Mouse (Mus musculus) hindbrain, embryonic 16.5 days (tissue): ENCODE measurements around the gene Zfr. TPM values are rescaled to one million over a fixed set of nuclear protein-coding genes. Genes with fewer than 3 reads are reported as not detected.
"Not testable (repeated sequence)": the region's sequence is repeated elsewhere in the genome, so short reads cannot be mapped to it uniquely, and the experiment has no call there.

Source experiments
- ATAC-seq: fragments of 200-750 bp; cut with Nextera tagmentation; 2 replicates; pipeline ENCODE4 v1.8.0; 2017; ENCODE audit warnings: moderate TSS enrichment, moderate library complexity
- H3K27ac ChIP-seq: fragments of 300-500 bp; sonication (generic); 2 replicates; pipeline ENCODE4 v1.5.1; 2014; ENCODE audit warnings: low read depth, mild to moderate bottlenecking, control low read depth, low read length, moderate library complexity
- H3K27me3 ChIP-seq: fragments of 300-500 bp; sonication (generic); replicated peaks from 2 replicates; pipeline ENCODE4 v1.6.1; 2014; ENCODE audit warnings: low read length; ENCODE audit not compliant: control insufficient read depth, insufficient read depth
- H3K36me3 ChIP-seq: fragments of 300-500 bp; sonication (generic); 2 replicates; pipeline ENCODE4 v1.6.1; 2014; ENCODE audit warnings: mild to moderate bottlenecking, low read length, moderate library complexity, mixed read lengths; ENCODE audit not compliant: control insufficient read depth, insufficient read depth
- H3K4me1 ChIP-seq: fragments of 300-500 bp; sonication (generic); 2 replicates; pipeline ENCODE4 v1.6.1; 2014; ENCODE audit warnings: low read depth, low read length; ENCODE audit not compliant: control insufficient read depth, insufficient read depth
- H3K4me2 ChIP-seq: fragments of 300-500 bp; sonication (generic); 2 replicates; pipeline ENCODE4 v1.6.1; 2014; ENCODE audit warnings: mild to moderate bottlenecking, low read length, control low read depth, moderate library complexity
- H3K4me3 ChIP-seq: fragments of 300-500 bp; sonication (generic); 2 replicates; pipeline ENCODE4 v1.5.1; 2014; ENCODE audit warnings: mild to moderate bottlenecking, low read length, control low read depth, moderate library complexity
- H3K9ac ChIP-seq: fragments of 300-500 bp; sonication (generic); 2 replicates; pipeline ENCODE4 v1.6.1; 2014; ENCODE audit warnings: low read depth, mild to moderate bottlenecking, control low read depth, low read length, moderate library complexity
- H3K9me3 ChIP-seq: fragments of 300-500 bp; sonication (generic); 2 replicates; pipeline ENCODE4 v1.6.1; 2014; ENCODE audit warnings: mild to moderate bottlenecking, low read length, moderate library complexity; ENCODE audit not compliant: control insufficient read depth
- WGBS: fragments of 180-500 bp; shearing (Covaris S2); extraction: QIAGEN DNeasy Blood & Tissue Kit; methylation state at CpG from one replicate; pipeline ENCODE4 v1.1.7; 2014; 5-methylcytosine and 5-hydroxymethylcytosine counted together
- polyA plus RNA-seq: library from polyadenylated mRNA; unstranded; fragments of >200 nt; fragmentation: Nextera tagmentation; extraction: Ambion mirVana; gene quantifications from 2 replicates; pipeline ENCODE4 v1.2.1, GENCODE M21; 2015

The Zfr gene
- polyA plus RNA-seq, 1 experiment from 2014 or later = 168 TPM

DNA sequence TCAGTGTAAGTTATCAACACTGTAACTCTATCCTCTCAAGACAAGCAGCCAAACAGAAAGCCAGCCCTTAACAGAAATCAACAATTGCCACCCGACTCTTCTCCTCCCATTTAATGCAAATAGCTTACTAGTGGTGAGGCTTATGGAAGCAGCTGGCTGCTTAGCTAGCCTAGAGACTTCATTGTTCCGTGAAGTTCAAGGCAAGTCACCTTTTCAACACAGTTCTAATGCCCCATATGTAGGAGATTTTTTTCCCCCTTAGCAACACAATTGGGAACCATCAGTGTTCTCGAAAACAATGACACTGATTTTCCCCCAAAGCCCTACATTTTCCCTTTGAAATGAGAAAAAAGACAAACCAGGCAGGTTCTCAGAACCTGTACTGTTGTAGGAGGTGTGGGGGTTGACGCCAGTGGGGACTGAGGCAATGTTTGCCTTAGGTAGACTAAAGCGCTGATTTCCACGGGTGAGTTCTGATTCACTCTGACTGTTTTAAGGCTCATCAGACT is 1.9 kb upstream of the Zfr start:
- Histone ChIP-seq H3K4me2 (no peak overlapping the region), H3K4me1 (peaks cover 10% of the 10 kb centered on the region), H3K9ac (no peak overlapping the region), H3K27ac (no peak overlapping the region), H3K27me3 (no peaks in the 10 kb centered on the region), H3K4me3 (no peak overlapping the region), H3K36me3 (no peaks in the 10 kb centered on the region), H3K9me3 (no peaks in the 10 kb centered on the region)
- WGBS = 25% methylated on average over 6 of the region's 6 CpGs
- no peak for ATAC-seq

DNA sequence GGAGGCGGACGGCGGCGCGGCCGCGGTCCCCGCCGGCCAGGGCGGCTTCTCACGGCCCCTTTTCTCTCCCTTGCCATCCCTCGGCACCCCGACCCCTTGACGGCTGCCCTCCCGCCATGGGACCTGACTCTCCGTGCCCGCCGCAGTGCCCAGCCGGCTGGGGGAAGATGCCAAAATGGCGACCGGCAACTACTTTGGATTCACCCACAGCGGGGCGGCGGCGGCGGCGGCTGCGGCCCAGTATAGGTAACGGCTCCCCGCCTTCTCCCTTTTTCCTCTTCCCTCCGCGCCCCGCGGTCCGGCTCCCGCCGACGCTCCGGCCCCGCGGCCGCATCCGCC is 431 bp downstream of the Zfr start:
- Histone ChIP-seq H3K9me3 (no peaks in the 10 kb centered on the region), H3K27me3 (no peaks in the 10 kb centered on the region), H3K27ac (peak overlapping the region; percentile 95), H3K36me3 (no peaks in the 10 kb centered on the region), H3K9ac (peak overlapping the region; percentile 98), H3K4me1 (peaks cover 11% of the 10 kb centered on the region), H3K4me2 (peak overlapping the region; percentile 89), H3K4me3 (peak overlapping the region; percentile 99)
- 1% methylated on average over 24 of the region's 43 CpGs for WGBS
- no peak for ATAC-seq

DNA sequence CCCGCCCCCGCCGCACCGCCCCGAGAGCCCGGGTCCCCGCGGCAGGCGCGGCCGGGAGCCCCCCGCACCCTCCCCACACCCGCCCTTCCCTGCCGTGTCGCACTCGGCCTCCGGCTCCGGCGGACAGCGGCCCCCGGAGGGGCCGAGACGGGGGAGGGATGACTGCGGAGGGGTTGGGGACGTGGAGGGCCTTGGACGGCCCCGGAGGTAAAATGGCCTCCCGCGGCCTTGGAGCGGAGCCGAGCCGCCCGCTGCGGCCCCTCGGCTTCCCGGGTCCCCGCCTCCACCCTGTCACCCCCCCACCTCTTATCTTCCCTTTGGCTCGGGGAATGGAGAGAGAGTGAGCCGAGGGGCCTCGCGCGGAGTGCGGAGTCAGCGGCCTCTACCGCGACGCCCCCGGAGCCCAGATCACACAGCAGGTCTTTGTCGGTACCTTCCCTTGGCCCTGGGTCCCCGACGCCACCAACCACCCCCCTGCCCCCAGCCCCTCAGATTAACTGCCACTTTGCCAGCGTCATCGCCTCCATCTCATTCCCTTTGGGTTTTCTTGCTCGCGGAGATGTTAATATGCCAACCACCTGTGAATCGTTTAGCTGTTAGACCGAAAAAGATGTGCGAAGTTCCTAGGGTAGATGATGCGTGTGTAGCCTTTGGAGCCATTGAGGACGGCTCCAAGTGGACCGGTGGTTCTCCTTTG is 949 bp downstream of the Zfr start:
- ATAC-seq = peak; percentile 37
- Histone ChIP-seq H3K27ac (peak overlapping the region; percentile 95), H3K36me3 (no peaks in the 10 kb centered on the region), H3K9ac (peak overlapping the region; percentile 98), H3K4me1 (peaks cover 11% of the 10 kb centered on the region), H3K4me3 (peak overlapping the region; percentile 99), H3K9me3 (no peaks in the 10 kb centered on the region), H3K4me2 (peak overlapping the region; percentile 89), H3K27me3 (no peaks in the 10 kb centered on the region)
- WGBS = 0% methylated on average over 34 of the region's 61 CpGs

GRCm38 (mm10) chr15:12119129-12119466 is 1.5 kb downstream of the Zfr start:
- Histone ChIP-seq H3K27ac (peak overlapping the region; percentile 95), H3K4me1 (peaks cover 11% of the 10 kb centered on the region), H3K4me3 (peak overlapping the region; percentile 99), H3K9me3 (no peaks in the 10 kb centered on the region), H3K9ac (peak overlapping the region; percentile 98), H3K4me2 (peak overlapping the region; percentile 89), H3K36me3 (no peaks in the 10 kb centered on the region), H3K27me3 (no peaks in the 10 kb centered on the region)
- ATAC-seq = no peak
- 6% methylated on average over 7 of the region's 7 CpGs for WGBS

DNA sequence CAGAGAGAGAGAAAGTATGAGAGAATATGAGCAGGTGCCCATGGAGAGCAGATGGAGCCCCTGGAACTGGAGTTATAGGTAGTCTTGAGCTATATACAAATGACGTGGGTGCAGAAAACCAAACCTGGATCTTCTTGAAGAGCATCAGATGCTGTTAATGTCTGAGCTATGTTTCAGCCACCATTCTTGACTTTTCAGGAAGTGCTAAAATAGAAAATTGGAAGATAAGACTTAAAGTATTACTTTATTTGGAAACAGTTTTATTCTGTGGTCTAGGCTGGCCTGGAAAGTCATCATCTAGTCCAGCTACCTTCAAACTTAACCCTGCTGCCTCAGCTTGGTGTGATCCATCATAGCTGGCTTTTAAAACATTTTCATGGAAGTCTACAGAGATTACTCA is 7.3 kb downstream of the Zfr start:
- Histone ChIP-seq H3K4me2 (no peak overlapping the region), H3K4me3 (no peak overlapping the region), H3K9me3 (no peaks in the 10 kb centered on the region), H3K4me1 (peaks cover 2% of the 10 kb centered on the region; the same call in 1 of the 2 replicates), H3K27ac (no peak overlapping the region), H3K27me3 (no peaks in the 10 kb centered on the region), H3K9ac (no peak overlapping the region), H3K36me3 (peaks cover 3% of the 10 kb centered on the region; the same call in 1 of the 2 replicates)
- 91% methylated on average over 1 of the region's 1 CpGs for WGBS
- ATAC-seq = no peak

DNA sequence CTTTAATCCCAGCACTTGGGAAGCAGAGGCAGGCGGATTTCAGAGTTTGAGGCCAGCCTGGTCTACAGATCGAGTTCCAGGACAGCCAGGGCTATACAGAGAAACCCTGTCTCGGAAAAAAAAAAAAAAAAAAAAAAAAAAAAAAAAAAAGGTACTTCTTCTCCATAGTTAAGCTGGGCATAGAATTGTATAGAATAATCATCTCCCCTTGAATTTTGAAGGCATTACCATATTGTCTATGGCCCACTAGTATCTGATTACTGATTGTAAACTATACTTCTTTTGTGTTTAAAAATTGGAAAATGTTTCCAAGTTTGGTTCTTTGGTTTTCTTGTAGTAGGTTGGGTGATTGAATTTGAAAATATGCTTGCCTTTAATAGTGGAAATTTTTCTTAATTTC is 13.2 kb downstream of the Zfr start:
- not testable (repeated sequence) for H3K27ac ChIP-seq, H3K27me3 ChIP-seq, ATAC-seq, H3K36me3 ChIP-seq, H3K9ac ChIP-seq, H3K4me3 ChIP-seq, H3K9me3 ChIP-seq, H3K4me2 ChIP-seq, H3K4me1 ChIP-seq
- 92% methylated on average over 3 of the region's 3 CpGs for WGBS

- ATAC-seq = no peak
- no peaks in the 10 kb centered on the region for H3K9me3 ChIP-seq
- H3K4me3 ChIP-seq = no peak overlapping the region
- WGBS = 59% methylated on average over 1 of the region's 1 CpGs
- H3K4me1 ChIP-seq = no peaks in the 10 kb centered on the region
- H3K4me2 ChIP-seq = no peak overlapping the region
- H3K36me3 ChIP-seq = no peaks in the 10 kb centered on the region
- H3K27me3 ChIP-seq = no peaks in the 10 kb centered on the region
- no peak overlapping the region for H3K9ac ChIP-seq
- no peak overlapping the region for H3K27ac ChIP-seq
These were observed 16.9 kb downstream of the Zfr start for GRCm38 (mm10) chr15:12134546-12134945.

DNA sequence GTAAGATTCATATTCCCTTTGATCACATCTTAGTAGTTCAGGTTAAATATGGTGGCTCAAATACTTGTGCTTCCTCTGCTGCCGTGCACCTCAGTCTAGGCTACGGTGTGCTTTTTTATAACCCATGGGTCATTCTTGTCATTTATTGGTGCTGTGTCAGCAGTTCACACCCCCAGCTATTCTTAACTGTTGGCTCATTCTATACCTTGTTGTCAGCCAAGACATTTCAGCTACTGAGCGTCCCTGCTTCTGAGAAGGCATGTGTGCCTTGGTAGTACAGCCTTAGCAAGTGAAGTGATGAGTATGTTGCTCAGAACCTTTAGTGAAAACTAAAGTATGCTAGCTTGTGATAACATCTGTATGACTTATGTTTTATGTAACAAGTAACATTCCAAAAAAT is 17.7 kb downstream of the Zfr start:
- Histone ChIP-seq H3K4me1 (no peaks in the 10 kb centered on the region), H3K27ac (no peak overlapping the region), H3K9me3 (no peaks in the 10 kb centered on the region), H3K36me3 (peaks cover 1% of the 10 kb centered on the region; the same call in 1 of the 2 replicates), H3K27me3 (no peaks in the 10 kb centered on the region), H3K9ac (no peak overlapping the region), H3K4me3 (no peak overlapping the region), H3K4me2 (no peak overlapping the region)
- WGBS = 36% methylated on average over 3 of the region's 3 CpGs
- 0 out of 2 replicates have a peak, but pooled peaks have one; percentile 25 for ATAC-seq

GRCm38 (mm10) chr15:12136371-12136770 is 18.7 kb downstream of the Zfr start:
- no peaks in the 10 kb centered on the region for H3K9me3 ChIP-seq
- H3K4me2 ChIP-seq = no peak overlapping the region
- H3K36me3 ChIP-seq = peaks cover 2% of the 10 kb centered on the region; the same call in 1 of the 2 replicates
- no peak overlapping the region for H3K9ac ChIP-seq
- no peak overlapping the region for H3K4me3 ChIP-seq
- no peaks in the 10 kb centered on the region for H3K27me3 ChIP-seq
- no peak for ATAC-seq
- H3K27ac ChIP-seq = no peak overlapping the region
- no peaks in the 10 kb centered on the region for H3K4me1 ChIP-seq
- WGBS = 87% methylated on average over 6 of the region's 6 CpGs
